ENCODE assay signal across 9 mouse cellular contexts in the genomic region with DNA sequence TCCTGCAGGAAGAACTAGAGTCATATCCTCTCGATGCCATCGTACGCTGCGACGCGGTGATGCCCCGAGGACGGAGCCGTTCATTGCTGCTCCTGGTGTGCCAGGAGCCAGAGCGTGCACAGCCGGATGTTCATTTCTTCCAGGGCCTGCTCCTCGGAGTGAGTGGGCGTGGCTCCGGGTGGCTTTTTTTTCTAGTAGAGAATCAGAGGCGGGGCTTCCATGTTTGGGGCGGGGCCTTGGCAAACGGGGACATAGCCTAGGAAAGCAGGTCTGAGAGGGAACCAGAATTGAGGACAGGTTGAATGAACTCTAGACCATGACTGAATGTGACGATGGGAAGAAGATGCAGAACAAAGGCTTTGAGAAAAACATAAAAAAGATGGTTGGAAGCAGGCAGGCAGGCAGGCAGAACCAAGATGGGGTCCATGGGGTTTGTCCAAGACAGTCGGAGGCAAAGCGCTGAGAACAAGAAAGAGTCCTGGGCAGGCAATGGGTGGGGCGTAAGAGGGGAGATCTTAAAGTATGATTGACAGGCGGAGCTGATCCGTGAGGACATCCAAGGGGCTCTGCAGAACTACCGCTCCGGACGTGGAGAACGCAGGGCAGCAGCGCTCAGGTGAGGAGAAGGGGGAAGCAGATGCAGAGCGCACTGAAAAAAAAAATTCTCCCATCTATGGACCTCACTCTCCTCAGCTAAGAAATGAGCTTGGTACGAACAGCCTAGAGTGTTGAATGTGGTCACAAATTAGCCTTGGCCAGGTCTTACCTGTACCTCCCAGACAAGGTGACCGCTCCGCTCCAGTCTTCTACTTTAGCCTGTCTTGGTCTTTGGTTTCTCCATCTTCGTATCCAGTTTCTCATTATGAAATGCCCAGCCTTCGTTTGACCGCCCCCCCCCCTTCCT. TPM values are rescaled to one million over a fixed set of nuclear protein-coding genes. Genes with fewer than 3 reads are reported as not detected.
A peak's percentile ranks its signal among the peaks of the same experiment; 100 is the strongest.
DNase-seq lines count a peak whose midpoint lies in the region; ATAC-seq and TF ChIP-seq lines count a peak whose summit lies in the region.
"Had no signal": no experiment of that assay in that cellular context is flagged by ENCODE, and none has a peak within 500 bp of the region (broad histone marks: within the 10 kb centered on the region; RNA-seq: fewer than 3 reads in every experiment).

No protein-coding gene starts in this region.

- peak; percentile 60 for ATAC-seq in midbrain, embryonic 16.5 days

- H3K36me3 ChIP-seq in embryonic facial prominence, embryonic 10.5 days (replicated peaks), result no peaks in the 10 kb centered on the region
- H3K36me3 ChIP-seq in heart, embryonic 10.5 days, result no peaks in the 10 kb centered on the region
- H3K36me3 ChIP-seq in kidney, adult 2 months (ENCODE audit: control insufficient read depth, insufficient read depth, low read length), result no peaks in the 10 kb centered on the region
- no peaks in the 10 kb centered on the region for H3K36me3 ChIP-seq in liver, adult 2 months (ENCODE audit: control insufficient read depth, insufficient read depth, low read length)
- H3K36me3 ChIP-seq in midbrain, embryonic 16.5 days (ENCODE audit: control insufficient read depth, insufficient read depth, low read length), result no peaks in the 10 kb centered on the region

- no peak overlapping the region for H3K27ac ChIP-seq in embryonic facial prominence, embryonic 10.5 days (replicated peaks)
- no peak overlapping the region for H3K27ac ChIP-seq in heart, embryonic 10.5 days
- H3K27ac ChIP-seq in kidney, adult 2 months (ENCODE audit: insufficient read depth, low read depth, low read length), result no peak overlapping the region
- no peak overlapping the region for H3K27ac ChIP-seq in liver, adult 2 months (replicated peaks; ENCODE audit: insufficient read depth, low read depth, low read length)
- peak overlapping the region; percentile 12; the same call in 1 of the 2 replicates for H3K27ac ChIP-seq in midbrain, embryonic 16.5 days (ENCODE audit: low read length)

- H3K27me3 ChIP-seq in embryonic facial prominence, embryonic 10.5 days (replicated peaks; ENCODE audit: low read depth, poor library complexity, severe bottlenecking), result peaks cover 70% of the 10 kb centered on the region
- peaks cover 73% of the 10 kb centered on the region for H3K27me3 ChIP-seq in heart, embryonic 10.5 days (ENCODE audit: insufficient read depth, poor library complexity, severe bottlenecking)
- H3K27me3 ChIP-seq in kidney, adult 2 months (replicated peaks; ENCODE audit: control insufficient read depth, insufficient read depth, low read length), result no peaks in the 10 kb centered on the region
- H3K27me3 ChIP-seq in liver, adult 2 months (ENCODE audit: control insufficient read depth, insufficient read depth, low read length), result no peaks in the 10 kb centered on the region; the same call in 1 of the 2 replicates
- H3K27me3 ChIP-seq in midbrain, embryonic 16.5 days (ENCODE audit: control insufficient read depth, insufficient read depth, low read depth, low read length), result peaks cover 26% of the 10 kb centered on the region
- H3K27me3 ChIP-seq: CH12.LX had no signal

- H3K4me1 ChIP-seq in embryonic facial prominence, embryonic 10.5 days, result peaks cover 17% of the 10 kb centered on the region
- H3K4me1 ChIP-seq in heart, embryonic 10.5 days, result peaks cover 16% of the 10 kb centered on the region
- 0 out of 2 replicates have a peak, but pooled peaks cover 3% of the 10 kb centered on the region for H3K4me1 ChIP-seq in kidney, adult 2 months (ENCODE audit: control insufficient read depth, insufficient read depth, low read length)
- no peaks in the 10 kb centered on the region for H3K4me1 ChIP-seq in liver, adult 2 months (ENCODE audit: control insufficient read depth, insufficient read depth, low read length)
- H3K4me1 ChIP-seq in midbrain, embryonic 16.5 days (ENCODE audit: control insufficient read depth, insufficient read depth, low read length), result peaks cover 7% of the 10 kb centered on the region; the same call in 1 of the 2 replicates

- WGBS in embryonic facial prominence, embryonic 10.5 days, result 3% methylated on average over 35 of the region's 35 CpGs
- 3% methylated on average over 35 of the region's 35 CpGs for WGBS in heart, embryonic 10.5 days
- WGBS in kidney, adult 2 months, result 5% methylated on average over 35 of the region's 35 CpGs
- 21% methylated on average over 35 of the region's 35 CpGs for WGBS in liver, adult 2 months
- WGBS in midbrain, embryonic 16.5 days, result 1% methylated on average over 34 of the region's 35 CpGs

- no peaks in the 10 kb centered on the region for H3K79me2 ChIP-seq in liver, adult 2 months (ENCODE audit: control insufficient read depth, insufficient read depth, low read length)

- peak overlapping the region; percentile 81 for H3K4me2 ChIP-seq in midbrain, embryonic 16.5 days (ENCODE audit: low read length)

- H3K9ac ChIP-seq in liver, adult 2 months (ENCODE audit: low read depth, low read length), result 0 out of 2 replicates have a peak overlapping the region, but pooled peaks have one; percentile 21
- H3K9ac ChIP-seq in midbrain, embryonic 16.5 days (ENCODE audit: low read depth, low read length), result peak overlapping the region; percentile 56

- 0 out of 2 replicates have a peak, but pooled peaks cover 2% of the 10 kb centered on the region for H3K9me3 ChIP-seq in embryonic facial prominence, embryonic 10.5 days
- H3K9me3 ChIP-seq in heart, embryonic 10.5 days, result no peaks in the 10 kb centered on the region
- no peaks in the 10 kb centered on the region for H3K9me3 ChIP-seq in midbrain, embryonic 16.5 days (replicated peaks; ENCODE audit: control insufficient read depth, low read length, poor library complexity, severe bottlenecking)

- peak; percentile 66 for DNase-seq in ovary, postnatal 36 days (ENCODE audit: low spot score)
- DNase-seq in ovary, adult 18-20 months (ENCODE audit: low spot score), result no peak
- peak; percentile 78 for DNase-seq in embryonic facial prominence, embryonic 10.5 days (ENCODE audit: low spot score)
- DNase-seq in heart, embryonic 10.5 days (ENCODE audit: low spot score), result peak; percentile 86
- DNase-seq in kidney, adult 2 months, result peak; percentile 85
- DNase-seq in liver, adult 2 months (ENCODE audit: extremely low read depth, low read depth, low spot score), result peak; percentile 19
- DNase-seq in thymus, postnatal 25 days, result peak; percentile 24

- no peak for TF ChIP-seq CTCF in kidney, adult 2 months (conservative IDR thresholded peaks at IDR 0.05; ENCODE audit: insufficient read depth, insufficient read length, low read depth, low read length)
- no peak for TF ChIP-seq CTCF in liver, adult 2 months (IDR thresholded peaks at IDR 0.05; ENCODE audit: low read depth, low read length)

- TF ChIP-seq POLR2A in kidney, adult 2 months (IDR thresholded peaks at IDR 0.05; ENCODE audit: low read depth, low read length), result no peak
- TF ChIP-seq POLR2A in liver, adult 2 months (IDR thresholded peaks at IDR 0.05; ENCODE audit: extremely low read depth, insufficient read depth, low read length), result no peak

- peak overlapping the region; percentile 52 for H3K4me3 ChIP-seq in embryonic facial prominence, embryonic 10.5 days
- peak overlapping the region; percentile 57 for H3K4me3 ChIP-seq in heart, embryonic 10.5 days
- H3K4me3 ChIP-seq in kidney, adult 2 months (ENCODE audit: insufficient read depth, low read depth, low read length), result peak overlapping the region; percentile 44
- peak overlapping the region; percentile 51 for H3K4me3 ChIP-seq in liver, adult 2 months (ENCODE audit: insufficient read depth, low read depth, low read length)
- peak overlapping the region; percentile 50 for H3K4me3 ChIP-seq in midbrain, embryonic 16.5 days (ENCODE audit: low read depth, low read length)

RNA-seq across cellular contexts. Expression of a gene that starts 10.1 kb away (rescaled TPM):
- polyA plus RNA-seq in embryonic facial prominence, embryonic 10.5 days (2016; fragmentation: Nextera tagmentation; extraction: Ambion mirVana), result 4.8 and 5.3 TPM in 2 replicates
- polyA plus RNA-seq in heart, embryonic 10.5 days (2016; fragmentation: Nextera tagmentation; extraction: Ambion mirVana), result 1.7 and 4.6 TPM in 2 replicates
- 10.6 and 12.7 TPM in 2 replicates for polyA plus RNA-seq in kidney, adult 2 months (2012; rRNA removed)
- total RNA-seq in liver, adult 2 months (2014; rRNA removed), result 2.9 and 6.5 TPM in 2 replicates
- polyA plus RNA-seq in liver, adult 2 months (2012; rRNA removed), result 0.05 and 1.4 TPM in 2 replicates
- 12.8 TPM in 2 replicates for polyA plus RNA-seq in midbrain, embryonic 16.5 days (2015; fragmentation: Nextera tagmentation; extraction: Ambion mirVana)

RNA-seq across cellular contexts. Expression of a gene that starts 25.1 kb away (rescaled TPM):
- 35.5 and 36.9 TPM in 2 replicates for polyA plus RNA-seq in embryonic facial prominence, embryonic 10.5 days (2016; fragmentation: Nextera tagmentation; extraction: Ambion mirVana)
- 32.9 and 37.0 TPM in 2 replicates for polyA plus RNA-seq in heart, embryonic 10.5 days (2016; fragmentation: Nextera tagmentation; extraction: Ambion mirVana)
- polyA plus RNA-seq in kidney, adult 2 months (2012; rRNA removed), result 21.0 and 23.8 TPM in 2 replicates
- total RNA-seq in liver, adult 2 months (2014; rRNA removed), result 5.5 and 6.5 TPM in 2 replicates
- 6.5 and 6.8 TPM in 2 replicates for polyA plus RNA-seq in liver, adult 2 months (2012; rRNA removed)
- 43.2 and 45.6 TPM in 2 replicates for polyA plus RNA-seq in midbrain, embryonic 16.5 days (2015; fragmentation: Nextera tagmentation; extraction: Ambion mirVana)

RNA-seq across cellular contexts. Expression of a gene that starts 31.0 kb away (rescaled TPM):
- 35.5 and 40.5 TPM in 2 replicates for polyA plus RNA-seq in embryonic facial prominence, embryonic 10.5 days (2016; fragmentation: Nextera tagmentation; extraction: Ambion mirVana)
- polyA plus RNA-seq in heart, embryonic 10.5 days (2016; fragmentation: Nextera tagmentation; extraction: Ambion mirVana), result 30.9 and 46.0 TPM in 2 replicates
- polyA plus RNA-seq in kidney, adult 2 months (2012; rRNA removed), result 31.0 and 33.0 TPM in 2 replicates
- total RNA-seq in liver, adult 2 months (2014; rRNA removed), result 21.2 and 21.8 TPM in 2 replicates
- polyA plus RNA-seq in liver, adult 2 months (2012; rRNA removed), result 13.4 and 22.2 TPM in 2 replicates
- polyA plus RNA-seq in midbrain, embryonic 16.5 days (2015; fragmentation: Nextera tagmentation; extraction: Ambion mirVana), result 35.6 and 44.7 TPM in 2 replicates

RNA-seq across cellular contexts. Expression of a gene that starts 45.7 kb away (rescaled TPM):
- 8.3 and 10.4 TPM in 2 replicates for polyA plus RNA-seq in embryonic facial prominence, embryonic 10.5 days (2016; fragmentation: Nextera tagmentation; extraction: Ambion mirVana)
- polyA plus RNA-seq in heart, embryonic 10.5 days (2016; fragmentation: Nextera tagmentation; extraction: Ambion mirVana), result 97.0 and 167 TPM in 2 replicates
- polyA plus RNA-seq in kidney, adult 2 months (2012; rRNA removed), result 0.39 and 3.9 TPM in 2 replicates
- 1.2 and 2.9 TPM in 2 replicates for total RNA-seq in liver, adult 2 months (2014; rRNA removed)
- polyA plus RNA-seq in liver, adult 2 months (2012; rRNA removed), result 0.20 and 0.61 TPM in 2 replicates
- 3.2 and 3.6 TPM in 2 replicates for polyA plus RNA-seq in midbrain, embryonic 16.5 days (2015; fragmentation: Nextera tagmentation; extraction: Ambion mirVana)

RNA-seq across cellular contexts. Expression of a gene that starts 53.5 kb away (rescaled TPM):
- polyA plus RNA-seq in embryonic facial prominence, embryonic 10.5 days (2016; fragmentation: Nextera tagmentation; extraction: Ambion mirVana), result 2.7 and 3.6 TPM in 2 replicates
- polyA plus RNA-seq in heart, embryonic 10.5 days (2016; fragmentation: Nextera tagmentation; extraction: Ambion mirVana), result 960 and 1,463 TPM in 2 replicates
- 2.1 and 2.6 TPM in 2 replicates for polyA plus RNA-seq in kidney, adult 2 months (2012; rRNA removed)
- 0.54 TPM in 1 of 2 replicates, not detected in the other for total RNA-seq in liver, adult 2 months (2014; rRNA removed)
- polyA plus RNA-seq in liver, adult 2 months (2012; rRNA removed), result 0.76 and 0.82 TPM in 2 replicates
- polyA plus RNA-seq in midbrain, embryonic 16.5 days (2015; fragmentation: Nextera tagmentation; extraction: Ambion mirVana), result 1.8 TPM in 2 replicates
